Mouse (Mus musculus) midbrain, embryonic 13.5 days (tissue): ENCODE data around the gene Naip6. TPM values are rescaled to one million over a fixed set of nuclear protein-coding genes. Genes with fewer than 3 reads are reported as not detected.
"Not testable (repeated sequence)": the region's sequence is repeated elsewhere in the genome, so short reads cannot be mapped to it uniquely, and the experiment has no call there.

ENCODE experiments used
- ATAC-seq: fragments of 200-750 bp; cut with Nextera tagmentation; 2 replicates; pipeline ENCODE4 v1.8.0; 2017; ENCODE audit warnings: mild to moderate bottlenecking, moderate TSS enrichment, moderate library complexity
- H3K27ac ChIP-seq: fragments of 300-500 bp; sonication (generic); 2 replicates; pipeline ENCODE4 v1.5.1; 2015; ENCODE audit warnings: inconsistent platforms, mild to moderate bottlenecking, moderate library complexity
- H3K27me3 ChIP-seq: fragments of 300-500 bp; sonication (generic); 2 replicates; pipeline ENCODE4 v1.6.1; 2015; ENCODE audit warnings: mild to moderate bottlenecking, inconsistent platforms
- H3K36me3 ChIP-seq: fragments of 300-500 bp; sonication (generic); 2 replicates; pipeline ENCODE4 v1.6.1; 2015; ENCODE audit warnings: mild to moderate bottlenecking, inconsistent platforms
- H3K4me1 ChIP-seq: fragments of 300-500 bp; sonication (generic); replicated peaks from 2 replicates; pipeline ENCODE4 v1.6.1; 2015; ENCODE audit warnings: inconsistent platforms
- H3K4me2 ChIP-seq: fragments of 300-500 bp; sonication (generic); replicated peaks from 2 replicates; pipeline ENCODE4 v1.6.1; 2015; ENCODE audit warnings: moderate library complexity, mild to moderate bottlenecking, inconsistent platforms
- H3K4me3 ChIP-seq: fragments of 300-500 bp; sonication (generic); replicated peaks from 2 replicates; pipeline ENCODE4 v1.5.1; 2015; ENCODE audit warnings: mild to moderate bottlenecking, inconsistent platforms
- H3K9ac ChIP-seq: fragments of 300-500 bp; sonication (generic); replicated peaks from 2 replicates; pipeline ENCODE4 v1.6.1; 2015; ENCODE audit warnings: mild to moderate bottlenecking, inconsistent platforms
- H3K9me3 ChIP-seq: fragments of 300-500 bp; sonication (generic); 2 replicates; pipeline ENCODE4 v1.6.1; 2016; ENCODE audit warnings: mild to moderate bottlenecking, inconsistent platforms
- WGBS: fragments of 180-500 bp; shearing (Covaris S2); methylation state at CpG from one replicate; pipeline ENCODE4 v1.1.7; 2015; 5-methylcytosine and 5-hydroxymethylcytosine counted together
- polyA plus RNA-seq: library from polyadenylated mRNA; unstranded; fragments of >200 nt; fragmentation: Nextera tagmentation; extraction: Ambion mirVana; gene quantifications from 2 replicates; pipeline ENCODE4 v1.2.1, GENCODE M21; 2015

Naip6 gene
- polyA plus RNA-seq, 1 experiment from 2014 or later, result 0.04 TPM

DNA sequence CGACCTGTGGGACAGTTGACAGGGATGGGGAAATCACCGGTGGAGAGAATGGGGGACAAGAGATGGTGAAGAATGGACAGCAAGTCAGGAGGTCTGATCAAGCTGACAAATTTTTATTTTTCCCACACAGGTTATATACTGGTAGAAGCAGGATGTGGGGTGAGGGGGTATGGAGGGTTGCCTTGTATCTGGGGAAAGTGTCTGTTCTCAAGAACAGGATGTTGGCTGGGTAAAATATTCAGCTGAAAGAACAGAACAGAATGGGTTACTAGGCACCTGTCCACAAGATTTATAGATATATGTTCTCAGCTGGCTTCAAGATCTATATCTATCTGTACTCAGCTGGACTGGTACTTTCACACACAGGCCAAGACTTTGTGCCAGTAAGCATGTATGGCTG is 65.6 kb downstream of the Naip6 start:
- not testable (repeated sequence) for ATAC-seq, H3K4me3 ChIP-seq, H3K27me3 ChIP-seq, H3K36me3 ChIP-seq, H3K27ac ChIP-seq, H3K4me1 ChIP-seq, H3K9ac ChIP-seq, H3K9me3 ChIP-seq, H3K4me2 ChIP-seq
- WGBS, result 98% methylated on average over 2 of the region's 2 CpGs

DNA sequence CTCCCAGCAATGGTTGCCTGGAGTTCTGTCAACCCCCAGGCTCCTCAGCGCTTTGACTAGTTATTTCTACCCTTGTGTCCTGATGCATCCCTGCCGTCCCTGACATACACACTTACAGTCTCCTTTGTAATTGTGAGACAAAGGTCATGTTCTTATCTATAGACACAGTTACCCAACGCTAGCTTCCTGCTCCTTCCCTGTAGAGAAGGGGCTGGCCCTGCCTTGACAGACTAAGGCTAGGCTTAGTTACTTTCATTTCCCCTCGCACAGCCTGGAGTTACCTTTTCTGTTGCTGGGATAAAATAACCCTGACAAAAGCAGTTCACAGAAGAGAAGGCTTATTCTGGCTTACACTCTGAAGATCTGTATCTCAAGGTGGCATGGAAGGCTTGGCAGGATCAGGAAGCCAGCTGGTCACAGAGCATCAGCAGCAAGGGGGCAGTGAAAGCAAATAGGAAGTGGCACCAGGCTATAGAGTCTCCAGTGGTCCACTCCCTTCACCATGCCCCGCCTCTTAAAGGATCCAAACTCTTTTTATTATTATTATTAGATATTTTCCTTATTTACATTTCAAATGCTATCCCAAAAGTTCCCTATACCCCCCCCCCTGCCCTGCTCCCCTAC is 70.5 kb downstream of the Naip6 start:
- not testable (repeated sequence) for H3K4me2 ChIP-seq, H3K27ac ChIP-seq, H3K9me3 ChIP-seq, H3K27me3 ChIP-seq, H3K4me1 ChIP-seq, ATAC-seq, H3K4me3 ChIP-seq, H3K9ac ChIP-seq, H3K36me3 ChIP-seq
- WGBS, result 83% methylated on average over 5 of the region's 5 CpGs

DNA sequence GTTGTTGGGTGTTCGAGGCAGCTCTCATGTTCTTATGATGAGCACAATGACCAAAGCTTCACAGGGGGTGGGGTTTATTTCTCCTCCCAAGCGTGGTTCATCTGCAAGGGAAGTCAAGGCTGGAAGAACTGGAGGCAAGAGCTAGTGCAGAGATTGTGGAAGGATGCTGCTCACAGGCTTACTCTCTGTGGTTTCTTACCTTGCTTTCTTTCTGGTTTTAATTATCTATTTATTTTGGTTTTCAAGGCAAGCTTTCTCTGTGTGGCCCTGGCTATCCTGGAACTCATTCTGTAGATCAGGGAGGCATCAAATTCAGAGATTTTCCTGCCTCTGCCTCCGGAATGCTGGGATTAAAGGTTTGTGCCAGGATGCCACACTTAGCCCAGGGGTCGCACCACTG is 71.3 kb downstream of the Naip6 start, which contains the start of gene Naip5:
TSS of gene Naip5 (minus strand) at position 101 of the 400 bp plus-strand sequence.
- H3K36me3 ChIP-seq, H3K9me3 ChIP-seq, H3K4me2 ChIP-seq, H3K9ac ChIP-seq, ATAC-seq, H3K27ac ChIP-seq, H3K27me3 ChIP-seq, H3K4me3 ChIP-seq, H3K4me1 ChIP-seq: not testable (repeated sequence)
- WGBS, result 86% methylated on average over 4 of the region's 4 CpGs

DNA sequence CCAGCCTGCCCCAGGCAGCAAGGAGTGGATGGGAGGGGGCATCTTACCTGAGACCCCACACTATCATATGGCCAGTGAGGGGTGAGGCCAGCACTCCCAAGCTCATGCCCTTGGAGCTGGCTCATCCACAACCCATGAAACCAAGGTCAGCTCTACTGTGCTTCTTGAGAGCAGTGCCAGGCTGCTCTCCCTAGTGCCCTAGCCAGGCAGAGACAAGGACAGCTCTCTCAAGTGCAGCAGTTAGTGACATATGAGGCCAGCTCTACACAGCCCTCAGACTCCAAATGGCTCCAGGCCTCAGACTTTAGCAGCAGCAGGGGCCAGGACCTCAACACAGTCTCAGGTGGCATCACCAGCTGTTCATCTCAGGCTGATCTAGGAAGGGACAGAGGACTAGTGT is 73.8 kb downstream of the Naip6 start:
- no peak overlapping the region for H3K27ac ChIP-seq
- no peak overlapping the region for H3K4me3 ChIP-seq
- H3K36me3 ChIP-seq, result no peaks in the 10 kb centered on the region
- ATAC-seq, result peak; percentile 55
- no peaks in the 10 kb centered on the region for H3K4me1 ChIP-seq
- H3K9me3 ChIP-seq, result no peaks in the 10 kb centered on the region
- no peak overlapping the region for H3K9ac ChIP-seq
- no peaks in the 10 kb centered on the region for H3K27me3 ChIP-seq
- no peak overlapping the region for H3K4me2 ChIP-seq

Other genes with a start within 250 kb of the Naip6 start
- 26.8 and 30.6 TPM in 2 replicates for gene Bdp1, start 213.6 kb downstream of the Naip6 start, polyA plus RNA-seq
- gene Serf1, start 209.7 kb downstream of the Naip6 start, polyA plus RNA-seq, result 415 and 465 TPM in 2 replicates
- 50.0 and 52.8 TPM in 2 replicates for gene Smn1, start 192.8 kb downstream of the Naip6 start, polyA plus RNA-seq
- 0.09 and 0.31 TPM in 2 replicates for gene Naip2, start 115.6 kb downstream of the Naip6 start, polyA plus RNA-seq
- gene Naip5, start 71.4 kb downstream of the Naip6 start, polyA plus RNA-seq, result 0.07 and 0.14 TPM in 2 replicates
- not detected in 2 replicates for gene Naip1, start 135.2 kb upstream of the Naip6 start, polyA plus RNA-seq
- 75.9 and 79.6 TPM in 2 replicates for gene Gtf2h2, start 174.9 kb upstream of the Naip6 start, polyA plus RNA-seq
- gene Ocln, start 235.0 kb upstream of the Naip6 start, polyA plus RNA-seq, result 3.6 and 4.3 TPM in 2 replicates